Mouse (Mus musculus) frontal cortex, postnatal 14 days (tissue): Measurements from ENCODE around the gene Gm10406.
"Not testable (repeated sequence)": the region's sequence is repeated elsewhere in the genome, so short reads cannot be mapped to it uniquely, and the experiment has no call there.

Experiments used
- DNase-seq, 2 experiments: peaks; one replicate each; pipeline ENCODE4 v3.0.0; 2022; ENCODE audit warnings: low spot score in 2 of 2

Gm10406 gene

DNA sequence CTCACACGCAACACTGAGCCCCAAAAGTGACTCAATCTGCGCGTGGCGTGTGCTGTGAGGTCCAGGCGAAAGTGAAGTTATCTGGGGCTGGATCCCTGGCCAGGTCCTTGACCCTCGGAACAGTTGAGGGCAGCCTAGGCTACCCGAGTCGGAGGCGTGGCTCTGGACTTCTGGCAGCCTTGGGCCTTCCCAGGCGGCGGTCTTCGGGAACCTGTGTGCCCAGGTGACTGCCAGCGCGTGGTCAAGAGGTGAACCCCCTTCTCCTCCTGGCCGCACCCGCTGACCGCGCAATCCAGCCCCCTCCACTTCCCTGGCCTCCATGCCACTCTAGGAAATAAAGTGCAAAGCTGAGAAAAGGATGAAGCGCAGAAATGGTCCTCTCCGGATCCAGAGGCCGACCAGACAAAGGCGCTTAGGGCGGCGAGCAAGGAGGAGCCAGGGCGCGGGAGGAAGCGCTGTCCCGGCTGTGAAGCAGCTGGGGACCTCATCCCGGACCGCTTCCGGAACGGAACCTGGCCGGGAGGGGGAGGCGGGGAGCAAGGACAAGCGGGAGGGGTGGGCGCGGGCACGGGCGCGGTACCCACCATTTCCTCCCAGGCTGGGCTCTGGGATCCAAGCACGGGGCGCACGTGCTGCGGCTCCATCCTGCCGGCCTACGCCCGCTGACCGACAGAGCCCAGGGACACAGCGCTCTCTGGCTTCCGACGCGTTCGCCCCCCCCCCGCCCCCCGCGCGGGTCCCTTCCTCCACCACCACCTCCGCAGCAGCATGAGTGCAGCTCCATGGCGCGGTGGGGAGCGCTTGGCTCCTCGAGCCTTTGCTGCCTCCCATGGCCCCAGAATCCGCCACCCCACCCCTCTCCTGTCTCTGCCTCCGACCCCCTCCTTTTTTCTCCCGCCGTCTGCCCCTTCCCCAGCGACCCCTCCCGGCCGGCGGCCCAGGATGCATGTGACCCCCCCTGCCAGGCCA lies at the start of gene Gm10406:
Gm10406 (minus strand) TSS at position 669 of the 969 bp plus-strand sequence.
- DNase-seq = peak; percentile 9 to 14

DNA sequence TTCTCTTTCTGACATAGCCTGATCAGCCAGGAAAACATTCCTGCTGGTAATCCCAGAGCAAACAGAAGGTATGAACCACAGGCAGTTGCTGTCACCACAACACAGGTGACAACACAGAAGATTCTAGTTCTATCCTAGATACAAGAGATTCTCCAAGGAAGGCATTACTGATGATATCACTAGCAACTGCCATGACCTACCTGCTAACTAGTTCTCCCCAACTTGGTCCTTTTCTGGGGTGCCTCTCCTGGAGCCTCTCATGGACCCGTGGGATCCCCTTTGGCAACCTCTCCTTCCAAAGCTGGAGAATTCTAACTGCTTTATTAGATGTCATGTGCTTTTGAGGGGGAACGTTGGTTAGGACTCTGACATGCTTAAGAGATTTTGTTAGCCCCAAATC lies 17.6 kb upstream of the Gm10406 start, which contains the start of gene Gm3685:
Gm3685 (minus strand) TSS at position 101 of the 400 bp plus-strand sequence.
- not testable (repeated sequence) for DNase-seq

DNA sequence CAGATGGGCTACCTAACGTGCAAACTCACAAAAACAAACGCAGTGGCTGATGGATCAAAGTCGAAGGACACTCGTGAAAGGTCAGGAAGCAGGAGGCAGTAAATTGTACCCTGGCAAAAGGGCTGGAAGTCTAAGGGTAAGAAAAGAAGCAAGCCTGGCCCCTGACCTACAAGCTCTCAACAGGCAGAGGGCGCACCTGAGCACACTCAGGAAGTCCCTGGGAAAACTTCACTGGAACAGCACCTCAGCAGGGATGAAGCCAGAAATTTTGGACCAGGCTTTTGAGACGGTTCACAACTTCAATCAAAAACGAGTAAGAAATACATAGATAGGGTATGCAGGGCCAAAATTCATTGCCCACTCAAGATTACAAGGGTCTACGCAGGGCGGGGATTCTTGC lies 975 bp downstream of the Gm10406 start:
- peak; percentile 5 to 19 for DNase-seq

DNA sequence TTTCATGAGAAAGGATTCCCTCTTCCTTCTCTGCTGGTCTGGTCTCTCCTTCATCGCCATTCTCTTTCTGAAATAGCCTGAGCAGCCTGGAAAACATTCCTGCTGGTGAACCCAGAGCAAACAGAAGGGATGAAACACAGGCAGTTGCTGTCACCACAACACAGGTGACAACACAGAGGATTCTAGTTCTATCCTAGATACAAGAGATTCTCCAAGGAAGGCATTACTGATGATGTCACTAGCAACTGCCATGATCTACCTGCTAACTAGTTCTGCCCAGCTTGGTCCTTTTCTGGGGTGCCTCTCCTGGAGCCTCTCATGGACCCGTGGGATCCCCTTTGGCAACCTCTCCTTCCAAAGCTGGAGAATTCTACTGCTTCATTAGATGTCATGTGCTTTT lies 53.5 kb downstream of the Gm10406 start, which contains the start of gene Gm6356:
Gm6356 (minus strand) TSS at position 101 of the 400 bp plus-strand sequence.
- DNase-seq = not testable (repeated sequence)
